Mouse (Mus musculus): ENCODE data around the gene Ivd. TPM values are rescaled to one million over a fixed set of nuclear protein-coding genes. Genes with fewer than 3 reads are reported as not detected.

The Ivd gene
- 55.9 and 57.9 TPM in 2 replicates for polyA plus RNA-seq (2014; fragmentation: Nextera tagmentation; extraction: Ambion mirVana)

DNA sequence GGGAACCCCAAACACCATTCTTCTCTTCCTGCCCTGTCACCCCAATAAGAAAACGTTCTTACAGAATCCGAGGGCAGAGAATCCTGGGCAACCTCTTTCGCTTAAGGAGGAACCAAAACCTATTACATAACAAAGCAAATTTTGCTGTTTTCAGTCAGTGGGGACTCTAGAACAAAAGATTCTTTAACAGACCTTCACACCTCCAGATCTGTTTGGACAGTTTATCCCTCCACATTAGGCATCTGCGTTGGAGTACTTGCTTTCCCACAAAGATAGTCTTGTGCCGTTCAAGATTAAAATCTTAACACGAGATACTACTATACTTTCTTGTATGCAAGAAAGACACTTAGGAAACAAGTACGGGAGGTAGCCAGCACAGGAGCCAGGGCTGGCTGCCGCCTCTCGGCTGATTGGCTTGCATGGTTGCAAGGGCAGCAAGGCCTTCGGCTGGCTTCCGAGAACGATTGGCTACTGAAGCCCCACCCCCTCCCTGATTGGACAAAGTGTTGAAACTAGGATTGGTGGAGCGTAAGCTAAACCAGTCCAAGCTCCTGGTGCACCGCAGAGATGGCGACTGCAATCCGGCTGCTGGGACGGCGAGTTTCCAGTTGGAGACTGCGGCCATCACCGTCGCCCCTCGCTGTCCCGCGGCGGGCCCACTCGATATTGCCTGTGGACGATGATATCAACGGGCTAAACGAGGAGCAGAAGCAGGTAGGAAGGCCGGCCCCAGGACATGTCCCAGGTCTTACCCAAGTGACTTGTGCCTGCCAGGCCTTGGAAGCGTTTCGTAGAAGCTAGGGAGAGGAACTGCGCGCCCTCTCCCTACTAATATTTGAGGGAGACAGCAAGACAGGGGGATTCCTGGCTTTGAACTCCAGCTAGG, at the start of gene Ivd:
Gene Ivd, plus strand, starts transcription at position 501 of the 886 bp plus-strand sequence.
- H3K4me3 ChIP-seq (ENCODE audit: low read depth, low read length): peak within 1 kb of the TSS; percentile 47
- H3K9me3 ChIP-seq (ENCODE audit: control insufficient read depth, low read depth, low read length): no peaks in the 10 kb centered on the region
- peak within 1 kb of the TSS; percentile 37 for H3K9ac ChIP-seq (replicated peaks; ENCODE audit: low read depth, low read length)
- no peak within 1 kb of the TSS for H3K27ac ChIP-seq (ENCODE audit: low read length)
- peak; percentile 98 for ATAC-seq (ENCODE audit: insufficient number of reproducible peaks, insufficient read depth, low FRiP score, low read depth)
- no peaks in the 10 kb centered on the region for H3K27me3 ChIP-seq (ENCODE audit: control insufficient read depth, insufficient read depth, low read length)
- under 1% methylated on average over 34 of the region's 34 CpGs for WGBS
- H3K4me2 ChIP-seq (replicated peaks; ENCODE audit: low read depth, low read length): peak within 1 kb of the TSS; percentile 74
- no peaks in the 10 kb centered on the region for H3K36me3 ChIP-seq (ENCODE audit: control insufficient read depth, insufficient read depth, low read length)
- H3K4me1 ChIP-seq (ENCODE audit: control insufficient read depth, insufficient read depth, low read length): peaks cover 4% of the 10 kb centered on the region; the same call in 1 of the 2 replicates

GRCm38 (mm10) chr2:118812724-118813123, 49.0 kb upstream of the Ivd start:
- peaks cover 13% of the 10 kb centered on the region for H3K4me1 ChIP-seq (ENCODE audit: control insufficient read depth, insufficient read depth, low read length)
- H3K27ac ChIP-seq (ENCODE audit: low read length): no peak overlapping the region
- H3K9me3 ChIP-seq (ENCODE audit: control insufficient read depth, low read depth, low read length): no peaks in the 10 kb centered on the region
- no peak overlapping the region for H3K4me2 ChIP-seq (replicated peaks; ENCODE audit: low read depth, low read length)
- H3K4me3 ChIP-seq (ENCODE audit: low read depth, low read length): no peak overlapping the region
- no peaks in the 10 kb centered on the region for H3K27me3 ChIP-seq (ENCODE audit: control insufficient read depth, insufficient read depth, low read length)
- ATAC-seq (ENCODE audit: insufficient number of reproducible peaks, insufficient read depth, low FRiP score, low read depth): no peak
- peaks cover 2% of the 10 kb centered on the region; the same call in 1 of the 2 replicates for H3K36me3 ChIP-seq (ENCODE audit: control insufficient read depth, insufficient read depth, low read length)
- WGBS: 55% methylated on average over 1 of the region's 1 CpGs
- H3K9ac ChIP-seq (replicated peaks; ENCODE audit: low read depth, low read length): no peak overlapping the region

GRCm38 (mm10) chr2:118813981-118814836, 47.5 kb upstream of the Ivd start, which contains the start of gene Knstrn:
TSS of gene Knstrn (plus strand) at chr2:118814003.
- H3K4me2 ChIP-seq (replicated peaks; ENCODE audit: low read depth, low read length): peak within 1 kb of the TSS; percentile 85
- H3K4me3 ChIP-seq (ENCODE audit: low read depth, low read length): peak within 1 kb of the TSS; percentile 73
- H3K27me3 ChIP-seq (ENCODE audit: control insufficient read depth, insufficient read depth, low read length): no peaks in the 10 kb centered on the region
- peak within 1 kb of the TSS; percentile 76 for H3K9ac ChIP-seq (replicated peaks; ENCODE audit: low read depth, low read length)
- peaks cover 13% of the 10 kb centered on the region for H3K4me1 ChIP-seq (ENCODE audit: control insufficient read depth, insufficient read depth, low read length)
- peak; percentile 94 for ATAC-seq (ENCODE audit: insufficient number of reproducible peaks, insufficient read depth, low FRiP score, low read depth)
- peak within 1 kb of the TSS; percentile 55; the same call in 1 of the 2 replicates for H3K27ac ChIP-seq (ENCODE audit: low read length)
- no peaks in the 10 kb centered on the region for H3K9me3 ChIP-seq (ENCODE audit: control insufficient read depth, low read depth, low read length)
- under 1% methylated on average over 49 of the region's 49 CpGs for WGBS
- peaks cover 11% of the 10 kb centered on the region; the same call in 1 of the 2 replicates for H3K36me3 ChIP-seq (ENCODE audit: control insufficient read depth, insufficient read depth, low read length)

- peaks cover 23% of the 10 kb centered on the region for H3K36me3 ChIP-seq (ENCODE audit: control insufficient read depth, insufficient read depth, low read length)
Observed at GRCm38 (mm10) chr2:118822800-118823199, 39.0 kb upstream of the Ivd start.

GRCm38 (mm10) chr2:118824396-118824795, 37.4 kb upstream of the Ivd start:
- Histone ChIP-seq H3K4me3 (ENCODE audit: low read depth, low read length) (no peak overlapping the region), H3K27me3 (ENCODE audit: control insufficient read depth, insufficient read depth, low read length) (no peaks in the 10 kb centered on the region), H3K9me3 (ENCODE audit: control insufficient read depth, low read depth, low read length) (no peaks in the 10 kb centered on the region), H3K4me1 (ENCODE audit: control insufficient read depth, insufficient read depth, low read length) (no peaks in the 10 kb centered on the region), H3K4me2 (replicated peaks; ENCODE audit: low read depth, low read length) (no peak overlapping the region), H3K36me3 (ENCODE audit: control insufficient read depth, insufficient read depth, low read length) (peaks cover 21% of the 10 kb centered on the region), H3K27ac (ENCODE audit: low read length) (no peak overlapping the region), H3K9ac (replicated peaks; ENCODE audit: low read depth, low read length) (no peak overlapping the region)
- ATAC-seq (ENCODE audit: insufficient number of reproducible peaks, insufficient read depth, low FRiP score, low read depth): no peak
- 94% methylated on average over 4 of the region's 4 CpGs for WGBS

More at GRCm38 (mm10) chr2:118822800-118823199, 39.0 kb upstream of the Ivd start:
- Histone ChIP-seq H3K27ac (ENCODE audit: low read length) (no peak overlapping the region), H3K27me3 (ENCODE audit: control insufficient read depth, insufficient read depth, low read length) (no peaks in the 10 kb centered on the region), H3K4me2 (replicated peaks; ENCODE audit: low read depth, low read length) (no peak overlapping the region), H3K4me1 (ENCODE audit: control insufficient read depth, insufficient read depth, low read length) (no peaks in the 10 kb centered on the region), H3K9me3 (ENCODE audit: control insufficient read depth, low read depth, low read length) (no peaks in the 10 kb centered on the region), H3K4me3 (ENCODE audit: low read depth, low read length) (no peak overlapping the region), H3K9ac (replicated peaks; ENCODE audit: low read depth, low read length) (no peak overlapping the region)
- WGBS: 91% methylated on average over 5 of the region's 5 CpGs
- no peak for ATAC-seq (ENCODE audit: insufficient number of reproducible peaks, insufficient read depth, low FRiP score, low read depth)

DNA sequence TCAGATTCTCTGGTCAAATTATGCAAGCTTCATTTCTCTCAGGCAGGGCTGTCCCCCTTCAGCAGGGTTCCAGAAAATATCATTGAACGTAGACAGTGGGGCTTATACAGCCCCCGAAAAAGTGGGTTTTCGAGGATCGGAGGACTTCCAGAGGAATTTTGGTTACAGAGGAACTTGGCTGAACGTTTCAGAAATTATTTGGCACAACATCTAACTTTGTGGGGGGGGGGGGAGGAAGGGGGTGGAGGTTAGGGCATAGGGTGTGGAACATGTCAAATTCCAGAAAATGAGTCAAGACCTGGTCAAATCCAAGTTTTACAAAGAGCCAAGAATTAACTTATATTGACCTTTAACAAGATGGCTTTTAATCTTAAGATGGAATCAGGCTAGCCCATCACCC, 32.7 kb upstream of the Ivd start:
- ATAC-seq (ENCODE audit: insufficient number of reproducible peaks, insufficient read depth, low FRiP score, low read depth): no peak
- Histone ChIP-seq H3K36me3 (ENCODE audit: control insufficient read depth, insufficient read depth, low read length) (peaks cover 47% of the 10 kb centered on the region), H3K27ac (ENCODE audit: low read length) (no peak overlapping the region), H3K4me1 (ENCODE audit: control insufficient read depth, insufficient read depth, low read length) (no peaks in the 10 kb centered on the region), H3K4me3 (ENCODE audit: low read depth, low read length) (no peak overlapping the region), H3K9me3 (ENCODE audit: control insufficient read depth, low read depth, low read length) (no peaks in the 10 kb centered on the region), H3K4me2 (replicated peaks; ENCODE audit: low read depth, low read length) (no peak overlapping the region), H3K9ac (replicated peaks; ENCODE audit: low read depth, low read length) (no peak overlapping the region), H3K27me3 (ENCODE audit: control insufficient read depth, insufficient read depth, low read length) (no peaks in the 10 kb centered on the region)
- WGBS: 93% methylated on average over 5 of the region's 5 CpGs

DNA sequence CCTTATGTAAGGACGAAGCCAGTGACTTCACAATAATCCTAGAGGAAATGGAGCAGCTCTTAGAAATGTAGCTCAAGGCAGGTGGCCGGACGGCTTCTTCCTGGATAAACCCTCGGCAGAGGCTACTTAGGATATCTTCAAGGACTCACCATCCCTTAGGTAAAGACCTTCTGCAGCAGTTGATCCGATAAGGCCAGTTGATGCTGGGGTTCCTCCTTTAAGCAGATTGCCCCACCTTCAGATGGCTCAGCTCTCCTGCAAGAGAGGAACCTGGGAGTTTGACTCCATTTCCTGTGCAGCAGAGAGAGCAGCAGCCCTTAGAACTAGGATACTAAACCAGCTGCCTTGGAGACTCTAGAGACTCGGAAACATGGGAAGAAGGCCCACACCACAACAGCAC, 27.7 kb upstream of the Ivd start:
- no peak overlapping the region for H3K27ac ChIP-seq (ENCODE audit: low read length)
- no peak overlapping the region for H3K9ac ChIP-seq (replicated peaks; ENCODE audit: low read depth, low read length)
- no peaks in the 10 kb centered on the region for H3K27me3 ChIP-seq (ENCODE audit: control insufficient read depth, insufficient read depth, low read length)
- 93% methylated on average over 6 of the region's 6 CpGs for WGBS
- no peaks in the 10 kb centered on the region for H3K4me1 ChIP-seq (ENCODE audit: control insufficient read depth, insufficient read depth, low read length)
- H3K4me2 ChIP-seq (replicated peaks; ENCODE audit: low read depth, low read length): no peak overlapping the region
- H3K36me3 ChIP-seq (ENCODE audit: control insufficient read depth, insufficient read depth, low read length): peaks cover 42% of the 10 kb centered on the region
- no peak overlapping the region for H3K4me3 ChIP-seq (ENCODE audit: low read depth, low read length)
- no peak for ATAC-seq (ENCODE audit: insufficient number of reproducible peaks, insufficient read depth, low FRiP score, low read depth)
- H3K9me3 ChIP-seq (ENCODE audit: control insufficient read depth, low read depth, low read length): no peaks in the 10 kb centered on the region

DNA sequence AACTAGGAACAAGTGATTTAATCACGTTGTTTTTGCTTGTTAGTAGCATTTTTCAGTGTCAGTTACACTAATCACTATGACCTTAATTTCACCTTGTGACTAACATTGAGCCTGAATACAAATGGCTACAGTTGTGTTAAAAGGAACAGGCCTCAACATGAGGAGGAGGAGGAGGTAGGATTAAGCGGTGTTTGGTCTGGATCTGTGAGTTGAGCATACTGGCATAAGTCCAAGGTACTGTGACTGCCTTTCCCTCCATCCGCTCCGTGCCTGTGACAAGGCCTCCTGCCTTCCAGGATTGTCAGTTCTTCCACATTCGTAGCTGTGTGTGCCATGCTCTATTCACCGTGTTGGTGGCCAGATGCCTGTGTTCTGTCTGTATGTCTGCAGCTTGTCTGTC, 26.6 kb upstream of the Ivd start:
- no peak overlapping the region for H3K4me2 ChIP-seq (replicated peaks; ENCODE audit: low read depth, low read length)
- H3K4me3 ChIP-seq (ENCODE audit: low read depth, low read length): no peak overlapping the region
- no peak overlapping the region for H3K27ac ChIP-seq (ENCODE audit: low read length)
- H3K9ac ChIP-seq (replicated peaks; ENCODE audit: low read depth, low read length): no peak overlapping the region
- no peaks in the 10 kb centered on the region for H3K4me1 ChIP-seq (ENCODE audit: control insufficient read depth, insufficient read depth, low read length)
- ATAC-seq (ENCODE audit: insufficient number of reproducible peaks, insufficient read depth, low FRiP score, low read depth): no peak
- no peaks in the 10 kb centered on the region for H3K9me3 ChIP-seq (ENCODE audit: control insufficient read depth, low read depth, low read length)
- 67% methylated on average over 6 of the region's 6 CpGs for WGBS
- peaks cover 35% of the 10 kb centered on the region for H3K36me3 ChIP-seq (ENCODE audit: control insufficient read depth, insufficient read depth, low read length)
- no peaks in the 10 kb centered on the region for H3K27me3 ChIP-seq (ENCODE audit: control insufficient read depth, insufficient read depth, low read length)
